Mouse (Mus musculus) midbrain, embryonic 15.5 days (tissue): Measurements from ENCODE around the gene Lrfn4. TPM values are rescaled to one million over a fixed set of nuclear protein-coding genes. Genes with fewer than 3 reads are reported as not detected.

Source experiments
- ATAC-seq: fragments of 200-750 bp; cut with Nextera tagmentation; replicated peaks from 2 replicates; pipeline ENCODE4 v1.8.0; 2017; ENCODE audit warnings: moderate TSS enrichment
- H3K27ac ChIP-seq: fragments of 300-500 bp; sonication (generic); 2 replicates; pipeline ENCODE4 v1.5.1; 2015; ENCODE audit warnings: mild to moderate bottlenecking, inconsistent platforms
- H3K27me3 ChIP-seq: fragments of 300-500 bp; sonication (generic); replicated peaks from 2 replicates; pipeline ENCODE4 v1.6.1; 2015; ENCODE audit warnings: inconsistent platforms
- H3K36me3 ChIP-seq: fragments of 300-500 bp; sonication (generic); replicated peaks from 2 replicates; pipeline ENCODE4 v1.6.1; 2015; ENCODE audit warnings: inconsistent platforms
- H3K4me1 ChIP-seq: fragments of 300-500 bp; sonication (generic); 2 replicates; pipeline ENCODE4 v1.6.1; 2015; ENCODE audit warnings: inconsistent platforms
- H3K4me2 ChIP-seq: fragments of 300-500 bp; sonication (generic); 2 replicates; pipeline ENCODE4 v1.6.1; 2015; ENCODE audit warnings: inconsistent platforms, mild to moderate bottlenecking, moderate library complexity
- H3K4me3 ChIP-seq: fragments of 300-500 bp; sonication (generic); 2 replicates; pipeline ENCODE4 v1.5.1; 2015; ENCODE audit warnings: mild to moderate bottlenecking, inconsistent platforms
- H3K9ac ChIP-seq: fragments of 300-500 bp; sonication (generic); 2 replicates; pipeline ENCODE4 v1.6.1; 2015; ENCODE audit warnings: mild to moderate bottlenecking, inconsistent platforms
- H3K9me3 ChIP-seq: fragments of 300-500 bp; sonication (generic); 2 replicates; pipeline ENCODE4 v1.6.1; 2016; ENCODE audit warnings: inconsistent platforms
- WGBS: fragments of 180-500 bp; shearing (Covaris S2); methylation state at CpG from one replicate; pipeline ENCODE4 v1.1.7; 2015; ENCODE audit warnings: mixed read lengths; 5-methylcytosine and 5-hydroxymethylcytosine counted together
- polyA plus RNA-seq: library from polyadenylated mRNA; unstranded; fragments of >200 nt; fragmentation: Nextera tagmentation; extraction: Ambion mirVana; gene quantifications from 2 replicates; pipeline ENCODE4 v1.2.1, GENCODE M21; 2015

The Lrfn4 gene
- polyA plus RNA-seq, 1 experiment from 2014 or later = 12.7 TPM

GRCm38 (mm10) chr19:4573241-4573640, 42.2 kb downstream of the Lrfn4 start:
- H3K9me3 ChIP-seq = no peaks in the 10 kb centered on the region
- no peak overlapping the region for H3K4me2 ChIP-seq
- WGBS = 84% methylated on average over 1 of the region's 1 CpGs
- no peak overlapping the region for H3K9ac ChIP-seq
- H3K36me3 ChIP-seq = no peaks in the 10 kb centered on the region
- no peaks in the 10 kb centered on the region for H3K27me3 ChIP-seq
- no peak overlapping the region for H3K27ac ChIP-seq
- H3K4me1 ChIP-seq = no peaks in the 10 kb centered on the region
- no peak for ATAC-seq
- no peak overlapping the region for H3K4me3 ChIP-seq

GRCm38 (mm10) chr19:4572467-4572866, 43.0 kb downstream of the Lrfn4 start:
- Histone ChIP-seq H3K9ac (no peak overlapping the region), H3K36me3 (no peaks in the 10 kb centered on the region), H3K4me1 (no peaks in the 10 kb centered on the region), H3K9me3 (no peaks in the 10 kb centered on the region), H3K4me3 (no peak overlapping the region), H3K27ac (no peak overlapping the region), H3K27me3 (no peaks in the 10 kb centered on the region), H3K4me2 (no peak overlapping the region)
- ATAC-seq = no peak
- 77% methylated on average over 8 of the region's 8 CpGs for WGBS

GRCm38 (mm10) chr19:4572061-4572460, 43.4 kb downstream of the Lrfn4 start:
- H3K4me1 ChIP-seq = no peaks in the 10 kb centered on the region
- no peak overlapping the region for H3K4me2 ChIP-seq
- no peaks in the 10 kb centered on the region for H3K9me3 ChIP-seq
- WGBS = 49% methylated on average over 4 of the region's 4 CpGs
- H3K27ac ChIP-seq = no peak overlapping the region
- no peaks in the 10 kb centered on the region for H3K27me3 ChIP-seq
- ATAC-seq = no peak
- H3K9ac ChIP-seq = no peak overlapping the region
- H3K4me3 ChIP-seq = no peak overlapping the region
- no peaks in the 10 kb centered on the region for H3K36me3 ChIP-seq

DNA sequence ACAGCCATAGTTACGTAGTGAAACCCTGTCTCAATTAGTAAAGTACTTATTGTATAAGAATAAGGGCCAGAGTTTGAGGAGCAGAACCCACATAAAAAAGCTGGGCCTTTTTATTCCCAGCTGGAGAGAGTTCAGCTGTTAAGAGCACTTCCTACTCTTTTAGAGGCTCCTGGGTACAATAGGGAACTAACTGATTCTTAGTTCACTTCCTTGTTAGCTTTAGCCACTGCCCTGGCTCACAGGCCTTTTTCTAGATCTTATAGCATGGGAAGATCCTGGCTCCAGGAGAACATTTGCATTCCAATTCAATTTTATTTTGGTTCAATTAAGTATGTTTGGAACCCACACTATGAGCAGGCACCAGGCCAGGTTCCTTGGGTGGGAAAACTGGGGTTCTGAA, 43.8 kb downstream of the Lrfn4 start:
- 67% methylated on average over 1 of the region's 1 CpGs for WGBS
- Histone ChIP-seq H3K9ac (no peak overlapping the region), H3K27ac (no peak overlapping the region), H3K9me3 (no peaks in the 10 kb centered on the region), H3K4me1 (no peaks in the 10 kb centered on the region), H3K4me3 (no peak overlapping the region), H3K36me3 (no peaks in the 10 kb centered on the region), H3K27me3 (no peaks in the 10 kb centered on the region), H3K4me2 (no peak overlapping the region)
- ATAC-seq = no peak

DNA sequence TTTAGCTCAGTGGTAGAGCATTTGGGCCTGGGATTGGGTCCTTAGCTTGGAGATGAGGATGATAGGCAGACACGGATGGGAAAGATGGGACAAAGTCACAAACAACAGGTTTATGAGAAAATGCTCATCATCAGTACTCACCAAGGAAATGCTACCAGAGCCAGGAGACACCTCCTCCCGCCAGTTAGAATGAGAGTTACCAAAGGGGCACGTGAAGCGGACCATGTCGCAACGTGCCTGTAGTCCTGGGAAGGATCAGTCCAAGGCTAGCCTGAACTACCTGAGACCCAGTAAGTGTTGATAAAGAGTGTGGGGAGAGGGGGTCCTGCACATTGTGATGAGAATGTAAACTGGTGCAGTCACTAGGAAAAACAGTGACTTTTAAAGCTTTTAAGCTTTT, 44.7 kb downstream of the Lrfn4 start:
- 87% methylated on average over 6 of the region's 6 CpGs for WGBS
- Histone ChIP-seq H3K4me3 (no peak overlapping the region), H3K27ac (no peak overlapping the region), H3K4me2 (no peak overlapping the region), H3K4me1 (no peaks in the 10 kb centered on the region), H3K9ac (no peak overlapping the region), H3K9me3 (no peaks in the 10 kb centered on the region), H3K36me3 (no peaks in the 10 kb centered on the region), H3K27me3 (no peaks in the 10 kb centered on the region)
- ATAC-seq = no peak

DNA sequence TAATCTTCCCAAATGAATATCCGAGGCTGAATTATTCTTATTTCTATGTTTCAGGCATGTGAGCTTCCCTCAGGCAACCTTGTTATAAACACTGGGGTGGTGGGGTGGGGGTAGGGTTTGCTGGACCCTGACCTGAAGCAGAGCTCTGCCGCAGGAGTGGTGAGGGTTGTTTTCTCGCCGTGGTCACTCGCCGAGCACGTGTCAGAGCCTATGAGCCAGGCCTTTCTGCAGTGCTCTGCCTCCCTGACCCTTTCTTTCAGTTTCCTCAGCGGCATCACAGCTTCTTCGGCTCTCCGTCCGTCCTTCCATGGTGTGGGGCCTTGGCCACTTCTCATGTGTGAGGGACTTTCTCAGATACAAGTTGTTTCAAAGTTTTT, 45.2 kb downstream of the Lrfn4 start:
- no peaks in the 10 kb centered on the region for H3K4me1 ChIP-seq
- no peak overlapping the region for H3K27ac ChIP-seq
- H3K4me3 ChIP-seq = no peak overlapping the region
- no peak for ATAC-seq
- H3K9ac ChIP-seq = no peak overlapping the region
- no peaks in the 10 kb centered on the region for H3K36me3 ChIP-seq
- WGBS = 82% methylated on average over 11 of the region's 11 CpGs
- no peaks in the 10 kb centered on the region for H3K9me3 ChIP-seq
- H3K4me2 ChIP-seq = no peak overlapping the region
- no peaks in the 10 kb centered on the region for H3K27me3 ChIP-seq

DNA sequence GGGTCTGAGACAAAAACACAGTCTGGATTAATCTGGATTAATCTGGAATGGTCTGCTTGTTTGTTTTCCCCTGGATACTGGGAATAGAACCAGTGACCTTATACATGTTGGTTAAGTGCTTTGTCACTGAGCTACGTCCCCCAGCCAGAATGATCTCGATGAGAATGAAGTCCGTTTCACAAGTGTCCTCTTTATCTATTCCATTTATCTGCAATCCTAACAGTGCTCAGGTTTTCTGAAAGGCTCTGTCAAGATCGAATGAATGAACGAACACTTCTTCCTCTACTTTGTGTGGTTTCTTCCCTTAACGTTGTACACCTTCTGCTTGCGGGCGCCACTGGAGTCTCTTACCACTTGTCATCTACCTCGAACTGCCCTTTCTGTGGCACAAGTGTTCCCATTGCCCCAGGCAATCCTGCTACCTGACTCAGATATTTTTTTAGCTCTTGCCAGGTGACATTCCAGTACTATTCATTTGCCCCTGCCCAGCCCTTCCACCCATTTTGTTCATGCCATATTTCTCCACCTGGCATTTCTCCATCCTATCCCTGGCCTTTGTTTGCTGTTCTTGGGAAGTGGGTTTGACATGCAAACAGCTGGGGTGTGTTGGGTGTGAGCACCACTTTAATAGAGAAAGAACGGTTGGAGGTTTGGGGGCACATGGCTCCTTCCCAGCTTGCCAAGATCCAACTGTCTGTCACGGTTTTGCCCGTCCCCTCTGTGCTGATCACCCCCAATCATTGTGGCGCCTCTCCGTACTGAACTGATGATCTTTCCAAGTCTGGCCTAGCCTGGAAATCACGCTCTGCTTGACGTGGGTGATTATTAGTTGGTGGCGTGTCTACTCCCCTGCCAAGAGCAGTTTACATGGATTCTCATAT, 45.9 kb downstream of the Lrfn4 start:
- no peak for ATAC-seq
- WGBS = 80% methylated on average over 17 of the region's 17 CpGs
- H3K36me3 ChIP-seq = no peaks in the 10 kb centered on the region
- H3K4me1 ChIP-seq = no peaks in the 10 kb centered on the region
- no peak overlapping the region for H3K9ac ChIP-seq
- H3K4me2 ChIP-seq = no peak overlapping the region
- no peaks in the 10 kb centered on the region for H3K27me3 ChIP-seq
- no peaks in the 10 kb centered on the region for H3K9me3 ChIP-seq
- no peak overlapping the region for H3K4me3 ChIP-seq
- H3K27ac ChIP-seq = no peak overlapping the region

DNA sequence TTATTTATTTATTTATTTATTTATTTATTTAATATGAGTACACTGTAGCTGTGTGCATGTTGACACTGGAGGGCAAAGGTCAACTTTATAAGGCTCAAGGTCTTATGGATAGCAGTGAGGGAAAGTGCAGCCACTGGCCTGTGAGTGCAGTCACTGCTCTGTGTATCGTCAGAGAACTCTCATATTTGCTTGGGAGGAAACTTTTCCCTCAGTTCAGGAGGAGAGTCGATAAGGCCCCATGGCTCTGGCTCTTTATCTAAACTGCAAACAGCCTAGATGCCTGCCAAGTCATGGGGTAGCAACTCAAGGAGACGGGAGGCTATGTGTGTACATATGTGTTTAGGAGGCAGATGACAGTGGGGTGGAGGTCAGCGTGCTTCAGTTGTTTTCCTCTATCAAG, 46.6 kb downstream of the Lrfn4 start:
- H3K36me3 ChIP-seq = no peaks in the 10 kb centered on the region
- H3K27ac ChIP-seq = no peak overlapping the region
- WGBS = 66% methylated on average over 4 of the region's 4 CpGs
- no peaks in the 10 kb centered on the region for H3K9me3 ChIP-seq
- H3K4me3 ChIP-seq = no peak overlapping the region
- no peaks in the 10 kb centered on the region for H3K27me3 ChIP-seq
- no peak for ATAC-seq
- H3K9ac ChIP-seq = no peak overlapping the region
- no peak overlapping the region for H3K4me2 ChIP-seq
- no peaks in the 10 kb centered on the region for H3K4me1 ChIP-seq

DNA sequence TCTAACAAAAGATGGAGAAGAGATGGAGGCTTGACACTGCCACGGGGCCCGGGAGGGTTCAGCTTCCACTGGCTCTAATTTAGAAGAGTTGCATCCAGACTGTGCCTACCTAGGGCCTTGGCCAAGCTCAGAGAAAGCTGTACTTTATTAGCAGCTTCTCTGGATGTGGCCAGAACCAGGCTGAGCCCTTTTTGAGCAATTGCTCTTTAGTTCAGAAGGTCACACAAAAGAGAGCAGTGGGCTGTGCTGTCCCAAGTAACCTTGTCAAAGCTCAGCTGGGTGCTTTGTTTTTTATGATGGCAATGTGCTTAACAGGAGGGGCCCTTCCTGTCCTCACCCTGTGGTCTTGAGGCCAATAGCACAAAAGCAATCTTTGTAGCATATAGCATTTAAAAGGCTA, 47.8 kb downstream of the Lrfn4 start:
- no peak overlapping the region for H3K4me2 ChIP-seq
- H3K9ac ChIP-seq = no peak overlapping the region
- no peak overlapping the region for H3K4me3 ChIP-seq
- 78% methylated on average over 2 of the region's 2 CpGs for WGBS
- no peaks in the 10 kb centered on the region for H3K36me3 ChIP-seq
- no peak for ATAC-seq
- no peaks in the 10 kb centered on the region for H3K27me3 ChIP-seq
- no peaks in the 10 kb centered on the region for H3K4me1 ChIP-seq
- no peaks in the 10 kb centered on the region for H3K9me3 ChIP-seq
- H3K27ac ChIP-seq = no peak overlapping the region

GRCm38 (mm10) chr19:4566880-4567279, 48.6 kb downstream of the Lrfn4 start:
- H3K9ac ChIP-seq = no peak overlapping the region
- H3K36me3 ChIP-seq = no peaks in the 10 kb centered on the region
- H3K4me3 ChIP-seq = no peak overlapping the region
- no peaks in the 10 kb centered on the region for H3K9me3 ChIP-seq
- H3K4me1 ChIP-seq = no peaks in the 10 kb centered on the region
- no peak overlapping the region for H3K27ac ChIP-seq
- no peak overlapping the region for H3K4me2 ChIP-seq
- WGBS = 87% methylated on average over 2 of the region's 2 CpGs
- ATAC-seq = no peak
- H3K27me3 ChIP-seq = no peaks in the 10 kb centered on the region

DNA sequence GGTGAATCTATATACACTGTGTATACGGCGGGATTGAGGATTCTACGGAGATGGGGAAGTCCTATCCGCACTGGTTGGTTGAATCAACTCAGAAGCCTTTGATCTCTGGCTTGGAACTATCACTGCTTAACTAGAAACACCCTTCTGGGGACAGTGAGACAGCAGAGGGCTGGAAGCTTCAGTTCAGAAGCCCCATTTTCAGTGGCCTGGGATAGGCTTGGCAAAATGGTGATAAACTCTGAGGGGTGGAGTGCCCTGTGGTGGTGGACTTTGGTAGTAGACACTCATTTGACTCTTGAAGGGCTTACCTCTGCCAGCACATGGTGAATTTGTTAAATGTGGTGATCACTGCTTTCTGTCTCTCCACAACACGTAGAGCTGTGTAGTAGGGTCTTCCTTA, 49.8 kb downstream of the Lrfn4 start:
- Histone ChIP-seq H3K9ac (no peak overlapping the region), H3K36me3 (no peaks in the 10 kb centered on the region), H3K4me1 (no peaks in the 10 kb centered on the region), H3K4me2 (no peak overlapping the region), H3K27ac (no peak overlapping the region), H3K4me3 (no peak overlapping the region), H3K9me3 (no peaks in the 10 kb centered on the region), H3K27me3 (no peaks in the 10 kb centered on the region)
- ATAC-seq = no peak
- WGBS = 86% methylated on average over 5 of the region's 5 CpGs
